Mouse (Mus musculus): ENCODE measurements around the gene Tspan14.

Gene Tspan14

GRCm38 (mm10) chr14:40966392-40966861, at the start of gene Tspan14:
Gene Tspan14 (minus strand): TSS chr14:40966807.
- DNase-seq = no peak

GRCm38 (mm10) chr14:41014701-41015240, 48.2 kb upstream of the Tspan14 start:
- no peak for DNase-seq

GRCm38 (mm10) chr14:41013630-41014613, 47.3 kb upstream of the Tspan14 start, which contains the start of gene Fam213a:
Gene Fam213a (minus strand): TSS chr14:41013788.
- peak; percentile 90 to 93 for DNase-seq

- DNase-seq = peak in 1 of 2 experiments; percentile 12
Measured at GRCm38 (mm10) chr14:41013143-41013542, 46.5 kb upstream of the Tspan14 start.

- DNase-seq = no peak
Measured at GRCm38 (mm10) chr14:41011916-41012315, 45.3 kb upstream of the Tspan14 start.

- no peak for DNase-seq
Measured at GRCm38 (mm10) chr14:41008138-41008537, 41.5 kb upstream of the Tspan14 start.

- no peak for DNase-seq
Measured at GRCm38 (mm10) chr14:41007641-41008040, 41.0 kb upstream of the Tspan14 start.

GRCm38 (mm10) chr14:41006899-41007298, 40.3 kb upstream of the Tspan14 start:
- DNase-seq = no peak

GRCm38 (mm10) chr14:41006263-41006662, 39.7 kb upstream of the Tspan14 start:
- DNase-seq = no peak

- no peak for DNase-seq
Measured at GRCm38 (mm10) chr14:41005716-41006115, 39.1 kb upstream of the Tspan14 start.

- DNase-seq = peak in 1 of 2 experiments; percentile 15
Measured at GRCm38 (mm10) chr14:41004201-41005141, 37.9 kb upstream of the Tspan14 start.

GRCm38 (mm10) chr14:41001576-41001975, 35.0 kb upstream of the Tspan14 start:
- DNase-seq = no peak

GRCm38 (mm10) chr14:41000801-41001200, 34.2 kb upstream of the Tspan14 start:
- no peak for DNase-seq

GRCm38 (mm10) chr14:40999904-41000645, 33.5 kb upstream of the Tspan14 start:
- no peak for DNase-seq

GRCm38 (mm10) chr14:40996171-40996570, 29.6 kb upstream of the Tspan14 start:
- DNase-seq = no peak

GRCm38 (mm10) chr14:40992464-40992863, 25.9 kb upstream of the Tspan14 start:
- DNase-seq = no peak

GRCm38 (mm10) chr14:40988780-40989179, 22.2 kb upstream of the Tspan14 start:
- DNase-seq = no peak

GRCm38 (mm10) chr14:40987184-40987583, 20.6 kb upstream of the Tspan14 start:
- no peak for DNase-seq

- DNase-seq = no peak
Measured at GRCm38 (mm10) chr14:40985635-40986034, 19.0 kb upstream of the Tspan14 start.

GRCm38 (mm10) chr14:40979723-40980122, 13.1 kb upstream of the Tspan14 start:
- no peak for DNase-seq

- DNase-seq = peak; percentile 28 to 33
Measured at GRCm38 (mm10) chr14:40979002-40979401, 12.4 kb upstream of the Tspan14 start.

All from cerebellum, postnatal 36 days (tissue).